Mouse (Mus musculus) liver, adult 2 months (tissue): ENCODE data around the gene Itpr2. TPM values are rescaled to one million over a fixed set of nuclear protein-coding genes. Genes with fewer than 3 reads are reported as not detected.

Experiments
- DNase-seq: peaks from one replicate; pipeline ENCODE4 v3.0.0-alpha.2; 2011; ENCODE audit warnings: low read depth, low spot score; ENCODE audit errors: extremely low read depth
- H3K27ac ChIP-seq: fragments of 200-500 bp; replicated peaks from 2 replicates; pipeline ENCODE4 v1.5.1; 2012; ENCODE audit warnings: low read depth, mild to moderate bottlenecking, control low read depth, inconsistent platforms, low read length; ENCODE audit not compliant: insufficient read depth
- H3K27me3 ChIP-seq: fragments of 200-500 bp; 2 replicates; pipeline ENCODE4 v1.6.1; 2012; ENCODE audit warnings: mild to moderate bottlenecking, moderate library complexity, low read length, inconsistent platforms; ENCODE audit not compliant: control insufficient read depth, insufficient read depth
- H3K36me3 ChIP-seq: fragments of 200-500 bp; 2 replicates; pipeline ENCODE4 v1.6.1; 2012; ENCODE audit warnings: low read length, inconsistent platforms; ENCODE audit not compliant: control insufficient read depth, insufficient read depth
- H3K4me1 ChIP-seq: fragments of 200-500 bp; 2 replicates; pipeline ENCODE4 v1.6.1; 2011; ENCODE audit warnings: low read length; ENCODE audit not compliant: control insufficient read depth, insufficient read depth
- H3K4me3 ChIP-seq: fragments of 200-500 bp; 2 replicates; pipeline ENCODE4 v1.5.1; 2011; ENCODE audit warnings: low read depth, mild to moderate bottlenecking, control low read depth, low read length, moderate library complexity; ENCODE audit not compliant: insufficient read depth
- H3K79me2 ChIP-seq: fragments of 200-500 bp; 2 replicates; pipeline ENCODE4 v1.6.1; 2012; ENCODE audit warnings: inconsistent platforms, mild to moderate bottlenecking, low read length, moderate library complexity; ENCODE audit not compliant: control insufficient read depth, insufficient read depth
- H3K9ac ChIP-seq: fragments of 200-500 bp; 2 replicates; pipeline ENCODE4 v1.6.1; 2012; ENCODE audit warnings: low read depth, mild to moderate bottlenecking, control low read depth, inconsistent platforms, low read length
- CTCF ChIP-seq: fragments of 200-500 bp; IDR thresholded peaks from 2 replicates; pipeline ENCODE4 v1.5.1; 2011; ENCODE audit warnings: low read depth, low read length, control low read depth
- POLR2A ChIP-seq: fragments of 200-500 bp; IDR thresholded peaks from 2 replicates; pipeline ENCODE4 v1.6.1; 2011; ENCODE audit warnings: low read length, control low read depth; ENCODE audit not compliant: insufficient read depth; ENCODE audit errors: extremely low read depth
- WGBS: fragments of 180-500 bp; shearing (Covaris S2); methylation state at CpG from one replicate; pipeline ENCODE4 v1.1.7; 2018; 5-methylcytosine and 5-hydroxymethylcytosine counted together
- polyA plus RNA-seq: library from polyadenylated mRNA; depleted of rRNA; stranded (reverse); fragments of >200 nt; gene quantifications from 2 replicates; pipeline ENCODE4 v1.2.3, GENCODE M21; 2012
- total RNA-seq: library from RNA; depleted of rRNA; stranded (reverse); fragments of >200 nt; gene quantifications from 2 replicates; pipeline ENCODE4 v1.2.3, GENCODE M21; 2014

Itpr2 gene
- total and polyA plus RNA-seq, 2 experiments: 9.5 to 22.9 TPM

DNA sequence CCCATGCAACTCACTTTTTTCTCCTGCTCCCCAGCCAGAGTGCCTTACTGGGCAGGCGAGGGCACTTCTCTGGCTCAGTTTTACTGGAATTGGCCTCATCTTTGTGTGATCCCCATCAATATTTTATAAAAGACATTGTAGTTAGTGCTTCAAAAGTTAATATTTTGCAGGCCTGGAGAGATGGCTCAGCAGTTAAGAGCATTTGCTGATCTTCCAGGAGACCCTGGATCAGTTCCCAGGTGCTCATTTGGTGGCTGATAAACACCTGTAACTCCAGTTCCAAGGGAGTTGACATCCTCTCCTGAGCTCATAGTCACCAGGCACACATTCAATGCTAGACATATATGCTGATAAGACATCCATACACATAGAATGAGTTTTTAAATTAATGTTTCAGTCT, 376.4 kb downstream of the Itpr2 start:
- 36% methylated on average over 1 of the region's 1 CpGs for WGBS
- Histone ChIP-seq H3K4me1 (peaks cover 13% of the 10 kb centered on the region), H3K36me3 (no peaks in the 10 kb centered on the region), H3K4me3 (no peak overlapping the region), H3K79me2 (no peaks in the 10 kb centered on the region), H3K27me3 (no peaks in the 10 kb centered on the region), H3K27ac (peak overlapping the region; percentile 75; the same call in 1 of the 2 replicates), H3K9ac (no peak overlapping the region)
- peak; percentile 94 for DNase-seq
- TF ChIP-seq POLR2A: no peak
- no peak for TF ChIP-seq CTCF

DNA sequence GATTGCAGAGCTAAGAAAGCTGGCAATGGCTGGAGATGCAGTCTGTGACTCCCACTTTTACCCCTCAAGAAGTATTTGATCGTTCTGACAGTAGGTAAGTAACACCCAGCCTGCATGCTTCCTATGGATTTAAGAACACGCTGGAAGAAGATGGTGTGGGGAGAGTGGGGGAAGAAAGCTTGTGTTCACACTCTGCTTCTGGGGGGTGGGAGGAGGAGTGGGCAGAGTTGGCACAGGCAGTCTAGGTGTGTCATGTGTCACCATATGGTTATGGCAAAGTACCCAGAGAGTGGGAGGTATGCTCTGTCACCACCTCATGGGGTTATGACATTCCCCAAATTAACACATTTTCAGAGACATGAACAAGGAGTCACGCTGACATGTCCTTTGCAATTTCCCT, 377.5 kb downstream of the Itpr2 start:
- H3K79me2 ChIP-seq: no peaks in the 10 kb centered on the region
- H3K4me3 ChIP-seq: no peak overlapping the region
- H3K27ac ChIP-seq: no peak overlapping the region
- DNase-seq: no peak
- no peaks in the 10 kb centered on the region for H3K36me3 ChIP-seq
- WGBS: 91% methylated on average over 3 of the region's 3 CpGs
- H3K9ac ChIP-seq: no peak overlapping the region
- no peaks in the 10 kb centered on the region for H3K27me3 ChIP-seq
- H3K4me1 ChIP-seq: peaks cover 13% of the 10 kb centered on the region
- TF ChIP-seq POLR2A (no peak), CTCF (no peak)

DNA sequence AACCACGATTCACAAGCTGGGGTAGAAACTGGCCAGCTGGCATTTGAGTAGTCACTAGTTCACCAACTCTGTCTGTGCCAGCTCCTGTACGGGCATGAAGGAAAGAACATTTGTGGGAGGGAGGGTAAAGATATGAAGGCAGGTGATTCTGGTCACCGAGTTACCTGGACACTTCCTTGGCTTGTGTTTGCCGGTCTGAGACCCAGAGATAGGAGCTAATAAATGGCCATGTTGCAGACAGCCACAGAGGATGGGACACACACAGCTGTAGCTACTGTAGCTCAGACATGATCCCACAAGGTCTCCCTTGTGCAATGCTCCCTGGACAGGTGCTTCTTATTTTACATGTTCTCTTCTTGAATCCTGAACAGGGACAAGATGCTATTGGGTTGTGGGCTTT, 378.4 kb downstream of the Itpr2 start:
- WGBS: 97% methylated on average over 4 of the region's 4 CpGs
- Histone ChIP-seq H3K27ac (no peak overlapping the region), H3K4me3 (no peak overlapping the region), H3K27me3 (no peaks in the 10 kb centered on the region), H3K4me1 (peaks cover 13% of the 10 kb centered on the region), H3K79me2 (no peaks in the 10 kb centered on the region), H3K36me3 (no peaks in the 10 kb centered on the region), H3K9ac (no peak overlapping the region)
- no peak for TF ChIP-seq CTCF
- no peak for TF ChIP-seq POLR2A
- no peak for DNase-seq

DNA sequence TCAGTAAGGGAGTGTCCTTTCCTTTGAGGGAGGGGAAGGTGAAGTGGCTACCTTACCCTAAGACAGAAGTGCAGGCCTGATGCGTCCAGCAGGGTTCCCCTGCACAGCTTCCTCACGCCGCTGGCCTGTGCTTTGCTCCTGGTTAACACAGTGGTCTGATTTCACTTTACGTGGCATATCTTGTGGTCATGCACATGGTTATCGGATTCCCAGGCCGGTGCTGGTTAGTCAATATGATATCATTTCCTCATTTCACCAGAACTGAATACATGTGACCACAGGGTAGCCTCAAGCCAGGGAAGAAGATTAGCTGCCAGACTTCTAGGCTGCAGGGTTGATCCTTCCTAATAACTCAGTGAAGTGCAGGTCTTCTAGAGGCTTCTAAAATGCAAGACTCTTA, 381.9 kb downstream of the Itpr2 start:
- Histone ChIP-seq H3K27ac (no peak overlapping the region), H3K9ac (no peak overlapping the region), H3K27me3 (no peaks in the 10 kb centered on the region), H3K4me3 (no peak overlapping the region), H3K4me1 (peaks cover 3% of the 10 kb centered on the region), H3K79me2 (no peaks in the 10 kb centered on the region), H3K36me3 (no peaks in the 10 kb centered on the region)
- TF ChIP-seq CTCF (no peak), POLR2A (no peak)
- WGBS: 93% methylated on average over 6 of the region's 6 CpGs
- peak; percentile 16 for DNase-seq

DNA sequence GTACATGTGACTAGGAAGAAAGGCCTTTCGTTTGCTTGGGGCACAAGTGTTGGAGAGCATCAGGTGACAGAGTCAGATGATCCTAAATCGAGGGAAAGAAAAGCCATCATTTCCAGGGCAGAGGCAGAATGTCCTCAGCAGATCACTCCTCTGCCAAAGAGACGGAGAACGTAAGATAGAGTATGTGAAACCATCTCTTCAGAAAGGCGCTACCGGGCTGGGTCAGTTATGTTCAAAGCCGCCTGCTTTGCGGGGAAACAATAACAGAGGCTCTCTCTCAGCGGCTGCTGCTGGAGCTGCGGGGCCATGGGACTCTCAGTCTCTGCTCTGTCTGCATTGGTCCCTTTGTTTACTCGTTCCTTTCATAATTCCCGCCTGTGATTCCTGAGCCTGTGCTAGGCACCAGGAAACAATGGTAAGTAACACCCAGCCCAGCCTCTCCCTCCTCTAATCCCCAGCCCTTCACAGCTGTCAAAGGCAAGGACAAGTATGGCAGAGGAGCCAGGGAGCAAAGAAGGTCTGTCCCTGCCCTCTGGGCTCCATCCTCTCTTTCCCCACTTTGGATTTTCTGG, 387.2 kb downstream of the Itpr2 start:
- no peak for TF ChIP-seq CTCF
- TF ChIP-seq POLR2A: no peak
- no peaks in the 10 kb centered on the region for H3K79me2 ChIP-seq
- no peaks in the 10 kb centered on the region for H3K4me1 ChIP-seq
- DNase-seq: no peak
- H3K27me3 ChIP-seq: no peaks in the 10 kb centered on the region
- no peak overlapping the region for H3K9ac ChIP-seq
- H3K36me3 ChIP-seq: peaks cover 13% of the 10 kb centered on the region
- 74% methylated on average over 12 of the region's 12 CpGs for WGBS
- H3K4me3 ChIP-seq: no peak overlapping the region
- H3K27ac ChIP-seq: no peak overlapping the region

DNA sequence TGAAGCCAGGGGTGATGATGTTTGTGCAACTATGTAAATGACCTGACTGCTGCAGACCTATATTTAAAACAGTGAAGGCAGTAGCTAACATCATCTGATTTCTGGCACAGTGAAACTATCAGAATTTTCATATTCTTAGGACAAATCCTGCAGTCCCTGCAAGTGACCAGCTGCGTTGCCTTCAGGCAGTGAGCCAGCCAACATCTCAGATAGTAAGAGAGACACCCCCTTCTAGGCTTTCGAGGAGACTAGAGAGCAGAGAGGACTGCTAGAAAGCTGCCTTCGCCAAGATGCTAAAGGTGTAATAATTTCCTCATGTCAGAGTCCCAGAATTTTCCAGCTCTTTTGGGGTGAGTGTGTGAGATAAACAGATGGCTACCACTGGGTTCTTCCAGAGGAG, 388.0 kb downstream of the Itpr2 start:
- WGBS: 86% methylated on average over 3 of the region's 3 CpGs
- H3K27me3 ChIP-seq: no peaks in the 10 kb centered on the region

More for the DNA sequence above, 388.0 kb downstream of the Itpr2 start:
- DNase-seq: no peak
- TF ChIP-seq POLR2A (no peak), CTCF (no peak)
- Histone ChIP-seq H3K36me3 (peaks cover 13% of the 10 kb centered on the region), H3K27ac (no peak overlapping the region), H3K79me2 (no peaks in the 10 kb centered on the region), H3K4me1 (no peaks in the 10 kb centered on the region), H3K9ac (no peak overlapping the region), H3K4me3 (no peak overlapping the region)
